Mouse (Mus musculus) gastrocnemius, postnatal 10 days (tissue): Measurements from ENCODE around the gene Crebl2. TPM values are rescaled to one million over a fixed set of nuclear protein-coding genes. Genes with fewer than 3 reads are reported as not detected.

ENCODE experiments used
- DNase-seq: peaks from one replicate; pipeline ENCODE4 v3.0.0; 2021; ENCODE audit warnings: mixed read lengths
- long read RNA-seq, 2 experiments: library from polyadenylated mRNA; stranded (forward); transcript quantifications; one replicate each; pipeline ENCODE4 v2.0.0; 2021
- total RNA-seq, 2 experiments: library from RNA; stranded (reverse); gene quantifications; 2 replicates each; pipeline ENCODE4 v1.2.3; 2021

Gene Crebl2
- 1 to 10 TPM; 3.9 to 4.6 TPM for total RNA-seq
- long read RNA-seq, experiment 1, partial matches to known transcripts = 0 of 2 reads
- long read RNA-seq, experiment 1, other reads (novel, unspliced or antisense) = 0 of 2 reads
- long read RNA-seq, experiment 2, partial matches to known transcripts = 0 of 1 reads
- long read RNA-seq, experiment 2, other reads (novel, unspliced or antisense) = 0 of 1 reads

DNA sequence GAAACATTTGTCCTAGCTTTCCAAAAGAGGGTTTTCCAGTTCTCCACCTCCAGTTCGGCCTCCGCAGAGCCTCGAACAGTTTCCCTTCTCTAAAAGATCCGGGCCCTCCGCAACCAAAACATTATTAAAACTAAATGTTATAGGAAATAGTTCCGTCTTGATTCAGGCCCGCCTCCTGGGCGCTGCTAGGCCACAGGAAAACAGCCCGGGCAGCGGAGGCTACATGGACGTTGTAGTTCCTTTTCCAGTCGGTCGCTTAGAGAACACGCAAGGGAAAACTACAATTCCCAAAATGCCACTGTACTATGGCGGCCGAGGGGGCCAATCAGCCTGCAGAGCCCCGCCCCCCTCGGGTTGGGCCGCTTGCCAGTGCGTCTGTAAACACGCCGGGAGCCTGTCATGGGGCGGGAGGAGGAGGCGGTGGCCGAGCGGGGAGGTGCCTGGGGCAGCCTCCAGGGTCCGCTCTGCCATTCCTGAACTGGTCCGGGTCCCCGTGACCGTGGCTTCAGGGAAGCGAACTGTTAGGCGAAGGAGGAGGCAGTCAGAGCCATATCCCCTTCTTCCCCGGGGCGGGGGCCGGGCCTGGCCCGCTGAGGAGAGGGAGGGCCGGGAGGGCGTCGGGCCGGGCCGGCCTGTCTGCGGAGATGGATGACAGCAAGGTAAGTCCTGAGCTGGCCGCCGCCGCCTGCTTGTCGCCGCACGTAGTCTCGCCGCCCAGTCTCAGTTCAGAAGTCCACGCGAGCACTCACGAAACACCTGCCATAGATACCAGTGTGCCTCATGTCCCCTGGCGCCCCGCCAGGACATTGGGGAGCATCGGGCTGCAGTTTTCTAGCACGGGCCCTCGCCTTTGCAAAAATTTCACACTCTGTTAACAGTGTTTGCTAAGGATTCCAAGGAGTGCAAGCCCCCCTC is at the start of gene Crebl2:
Gene Crebl2, plus strand, starts transcription at position 369 of the 915 bp plus-strand sequence.
- peak; percentile 100 for DNase-seq

DNA sequence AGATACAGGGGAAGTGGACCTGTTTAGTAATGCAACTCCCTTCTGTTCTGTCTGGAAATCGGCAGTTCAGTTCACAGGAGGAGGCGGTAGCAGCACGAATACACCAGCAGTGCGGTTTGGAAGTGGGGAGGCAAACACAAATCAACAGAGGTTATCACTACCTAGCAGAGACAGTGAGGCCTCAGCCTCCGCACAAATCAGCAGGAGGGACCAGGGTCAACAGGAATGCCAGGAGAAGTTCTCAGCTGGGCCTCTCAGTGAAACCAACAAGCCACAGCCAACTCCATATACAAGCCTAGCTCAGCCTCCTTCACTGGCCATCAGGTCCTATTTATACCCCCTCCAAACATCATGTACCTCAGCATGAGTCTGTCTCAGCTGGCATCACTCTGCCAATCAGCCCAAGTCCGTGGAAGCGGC is 48.5 kb upstream of the Crebl2 start:
- DNase-seq = no peak

DNA sequence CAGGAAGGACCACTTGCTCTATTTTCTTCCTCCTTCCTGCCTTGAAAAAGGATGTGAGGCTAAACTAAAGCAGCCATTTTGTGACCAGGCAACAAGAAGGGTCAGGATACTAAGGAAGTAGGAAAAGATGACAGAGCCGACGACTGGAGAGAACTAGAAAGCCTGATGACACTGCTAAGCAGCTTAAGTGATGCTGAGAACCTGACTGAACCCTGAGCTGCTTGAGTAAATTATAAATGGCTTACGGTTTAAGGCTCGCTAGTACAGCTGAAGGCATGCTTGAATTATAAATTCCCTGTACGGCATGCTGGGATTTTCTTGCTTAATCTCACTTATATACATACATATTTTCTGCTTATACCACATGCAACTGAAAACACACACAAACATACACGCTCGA is 47.1 kb upstream of the Crebl2 start:
- DNase-seq = no peak

DNA sequence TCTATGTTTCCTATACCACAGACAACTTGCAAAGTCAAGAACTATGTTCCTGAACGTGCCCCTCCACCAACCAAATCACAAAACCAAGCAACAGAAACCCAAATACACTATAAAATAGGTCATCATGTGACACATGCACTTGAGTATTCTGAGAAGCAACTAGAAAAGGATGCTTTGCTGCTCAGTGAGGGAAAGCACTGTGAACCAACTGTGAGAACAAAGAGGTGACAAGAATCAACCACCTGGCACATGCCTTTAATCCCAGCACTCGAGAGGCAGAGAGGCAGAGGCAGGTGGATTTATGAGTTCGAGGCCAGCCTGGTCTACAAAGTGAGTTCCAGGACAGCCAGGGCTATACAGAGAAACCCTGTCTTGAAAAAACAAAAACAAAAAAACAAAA is 43.5 kb upstream of the Crebl2 start:
- DNase-seq = no peak

DNA sequence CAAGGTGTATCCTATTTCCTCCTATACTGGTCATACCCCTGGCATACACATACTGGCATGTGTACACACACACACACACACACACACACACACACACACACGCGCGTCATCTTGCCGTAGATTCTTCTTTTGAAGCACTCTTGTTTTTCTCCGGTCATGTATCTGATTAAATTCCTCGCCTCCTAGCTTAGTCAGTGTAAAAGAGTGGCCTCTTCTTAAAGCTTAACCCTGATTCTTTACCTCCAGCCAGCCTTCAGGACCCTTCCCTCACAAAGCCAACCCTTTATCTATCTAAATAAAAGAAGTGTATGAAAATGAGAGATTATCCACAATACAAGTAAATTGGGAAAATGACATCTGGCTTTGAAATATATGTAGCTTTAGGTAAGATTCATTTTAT is 40.9 kb upstream of the Crebl2 start:
- no peak for DNase-seq

DNA sequence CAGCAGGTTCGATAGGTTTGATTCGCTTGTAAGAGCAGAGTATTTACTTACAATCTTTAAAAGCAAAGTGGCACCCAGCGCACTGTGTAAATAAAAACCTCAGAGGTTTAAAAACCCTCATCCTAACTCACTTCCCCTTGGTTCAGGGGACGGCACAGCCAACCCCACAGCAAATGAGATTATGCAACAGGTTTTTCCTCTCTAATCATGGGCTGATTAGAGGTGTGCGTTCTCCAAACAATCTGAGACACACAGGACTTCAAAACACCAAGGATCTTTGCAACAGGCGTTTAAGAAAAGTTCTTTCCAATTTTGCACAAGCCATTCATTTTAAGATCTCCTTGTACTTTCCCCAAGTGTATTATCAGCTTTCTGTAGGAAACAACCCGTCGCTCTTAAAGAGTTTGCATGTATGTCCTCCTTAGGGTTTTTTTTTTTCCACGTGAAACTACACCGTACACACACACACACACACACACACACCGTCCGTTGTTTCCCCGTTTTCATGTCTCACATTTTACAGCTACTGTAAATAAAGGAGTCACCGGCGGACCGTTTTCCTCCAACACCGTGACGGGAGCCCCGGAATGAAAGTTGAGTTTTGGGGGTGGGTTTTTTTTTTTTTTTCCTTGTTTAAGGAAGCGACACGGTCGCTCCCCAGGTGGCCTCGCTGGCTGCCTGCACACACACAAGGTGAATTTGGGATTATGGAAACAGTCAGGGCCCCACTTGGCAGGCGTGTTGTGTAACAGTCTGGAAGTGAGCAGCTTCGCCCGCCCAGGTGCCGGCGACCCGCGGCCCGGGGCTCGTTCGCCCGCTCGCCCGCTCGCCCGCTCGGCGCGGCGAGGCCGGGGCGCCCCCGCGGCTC is 38.5 kb upstream of the Crebl2 start:
- DNase-seq = peak; percentile 43

DNA sequence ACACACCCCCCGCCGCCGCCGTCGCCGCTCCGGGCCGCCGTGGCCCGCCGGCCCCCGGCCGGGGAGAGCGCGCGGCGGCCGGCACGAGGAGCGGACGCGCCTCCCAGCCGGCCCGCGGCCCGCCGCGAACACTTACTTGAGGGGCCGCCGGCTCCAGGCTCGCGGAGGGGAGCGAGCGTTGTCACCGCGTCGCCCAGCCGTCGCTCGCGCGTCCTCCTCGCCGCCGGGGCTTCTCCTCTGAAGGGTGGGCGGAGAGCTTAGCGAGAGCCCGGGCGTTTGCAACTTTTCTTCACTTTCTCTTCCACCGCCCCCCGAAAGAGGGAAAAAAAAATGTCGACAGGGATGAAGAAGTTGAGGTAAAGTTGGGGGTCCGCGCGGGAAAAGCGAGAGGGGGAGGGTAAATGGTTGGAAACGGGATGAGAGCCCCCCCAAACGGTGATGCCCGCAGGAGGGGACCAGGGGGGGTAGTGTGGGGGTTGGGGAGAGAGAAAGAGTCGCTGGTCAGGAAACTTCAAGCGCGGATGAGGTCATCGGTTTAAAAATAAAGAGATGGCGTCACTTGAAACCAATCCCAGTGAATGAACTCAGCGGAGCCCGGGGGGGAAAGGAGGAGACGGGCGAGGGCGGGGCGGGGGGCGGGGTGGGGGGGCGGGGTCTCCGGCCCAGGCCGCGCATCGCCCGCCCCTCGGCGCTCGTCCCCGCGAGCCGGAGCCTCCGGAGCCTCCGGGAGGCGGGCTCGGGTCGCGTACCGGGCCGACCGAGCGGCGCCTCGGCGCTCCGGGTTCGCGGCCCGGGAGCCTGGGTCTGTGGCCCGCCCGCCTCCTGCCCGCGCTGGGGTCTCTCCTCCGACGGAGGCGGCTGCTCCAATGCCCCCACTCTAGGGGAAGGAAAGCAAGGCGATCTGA is 37.6 kb upstream of the Crebl2 start, which contains the start of gene Dusp16:
Gene Dusp16, minus strand, starts transcription at position 485 of the 905 bp plus-strand sequence.
- DNase-seq = peak; percentile 78

DNA sequence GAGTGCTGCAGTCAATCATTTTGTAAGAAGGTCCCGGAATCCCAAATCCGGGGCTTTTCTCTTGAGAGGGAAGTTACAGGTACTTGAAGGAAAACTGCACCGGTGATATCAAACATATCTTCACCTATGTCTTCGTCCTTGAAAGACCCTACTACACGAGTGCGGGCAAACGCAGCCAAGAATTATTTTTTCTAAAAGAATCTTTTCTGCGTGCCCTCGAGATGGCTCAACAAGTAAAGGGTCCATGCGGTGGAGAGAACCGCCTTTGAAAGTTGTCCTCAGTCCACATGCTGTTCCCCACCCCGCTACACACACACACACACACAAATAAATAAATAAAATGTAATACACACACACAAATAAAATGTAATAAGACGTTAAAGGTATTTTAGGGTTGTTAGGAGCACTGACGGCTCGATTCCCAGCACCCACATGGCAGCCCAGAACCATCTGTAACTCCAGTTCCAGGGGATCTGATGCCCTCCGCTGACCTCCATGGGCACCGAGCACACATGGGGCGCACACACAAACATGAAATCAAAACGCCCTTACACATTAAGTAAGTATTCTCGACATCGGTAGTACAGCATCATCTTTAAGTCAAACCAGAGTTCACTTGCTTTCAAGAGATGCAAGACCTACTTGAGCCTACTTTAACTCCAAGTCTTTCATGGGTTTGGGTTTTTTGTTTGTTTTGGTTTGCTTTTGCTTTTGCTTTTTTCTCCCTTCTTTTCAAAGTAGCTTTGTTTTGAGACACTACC is 36.7 kb upstream of the Crebl2 start:
- DNase-seq = no peak

DNA sequence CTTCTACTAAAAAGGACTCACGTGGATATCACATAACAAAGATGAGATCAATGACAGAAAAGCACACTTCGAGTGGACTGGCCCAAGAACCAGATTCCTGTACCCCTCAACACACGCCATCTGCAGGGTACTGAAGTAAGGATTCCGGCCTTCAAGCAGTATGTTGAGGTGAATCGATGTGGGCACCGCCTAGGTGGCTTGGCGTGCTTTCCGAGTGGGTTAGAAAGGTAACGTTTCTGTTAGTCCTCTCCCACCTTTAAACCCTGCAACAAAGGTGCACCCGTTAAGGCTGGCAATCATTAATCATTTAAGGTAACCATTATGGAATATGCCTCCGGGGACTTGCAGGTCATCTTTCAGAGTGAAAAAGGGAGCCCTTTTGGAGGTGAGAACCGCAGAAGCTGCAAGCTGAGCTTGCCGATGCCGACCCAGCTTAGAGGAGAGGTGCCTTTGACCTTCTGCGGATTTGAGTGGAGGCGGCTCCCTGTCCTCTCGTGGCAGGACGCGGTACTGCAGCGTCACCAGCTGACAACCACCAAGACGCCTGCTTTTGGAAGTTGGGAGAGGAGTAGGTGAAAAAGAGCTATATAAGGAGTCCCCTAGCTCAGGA is 35.9 kb upstream of the Crebl2 start:
- peak; percentile 87 for DNase-seq

DNA sequence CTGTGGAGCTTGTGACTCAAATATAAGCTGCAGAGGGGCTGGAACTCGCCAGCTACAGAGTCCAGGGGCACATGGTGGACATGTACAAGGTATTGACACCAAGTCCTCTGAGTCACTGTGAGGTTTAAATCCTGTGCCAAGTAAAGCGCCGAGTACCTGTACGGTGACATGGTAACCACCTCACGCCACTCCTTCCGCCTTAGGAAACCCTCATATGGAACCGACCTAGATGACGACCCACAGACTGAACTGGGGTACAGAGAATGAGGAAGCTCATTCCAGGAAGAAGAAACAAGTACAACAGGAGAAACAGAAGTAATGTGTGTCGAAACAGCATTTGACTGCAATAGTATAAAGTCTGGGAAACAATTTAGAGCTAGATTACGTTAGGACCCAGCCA is 33.7 kb upstream of the Crebl2 start:
- no peak for DNase-seq

DNA sequence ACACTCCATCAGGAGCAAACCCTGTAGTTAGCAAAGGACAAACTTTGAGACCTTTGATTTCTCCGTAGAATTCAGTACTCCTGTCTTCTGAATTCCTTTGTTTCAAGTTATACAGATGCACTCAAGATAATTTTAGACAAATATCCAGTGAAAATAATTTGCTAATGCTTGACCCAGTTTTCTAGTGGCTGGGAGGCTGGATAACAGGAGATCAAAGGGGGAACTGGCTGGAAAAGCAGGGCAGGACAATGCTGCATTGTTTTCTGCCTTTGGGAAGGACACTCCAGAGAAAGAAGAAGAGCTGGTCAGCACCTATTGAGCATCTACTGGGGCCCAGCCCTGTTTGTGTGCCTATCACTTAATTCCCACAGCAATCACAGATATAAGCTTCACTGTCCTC is 28.5 kb upstream of the Crebl2 start:
- no peak for DNase-seq

DNA sequence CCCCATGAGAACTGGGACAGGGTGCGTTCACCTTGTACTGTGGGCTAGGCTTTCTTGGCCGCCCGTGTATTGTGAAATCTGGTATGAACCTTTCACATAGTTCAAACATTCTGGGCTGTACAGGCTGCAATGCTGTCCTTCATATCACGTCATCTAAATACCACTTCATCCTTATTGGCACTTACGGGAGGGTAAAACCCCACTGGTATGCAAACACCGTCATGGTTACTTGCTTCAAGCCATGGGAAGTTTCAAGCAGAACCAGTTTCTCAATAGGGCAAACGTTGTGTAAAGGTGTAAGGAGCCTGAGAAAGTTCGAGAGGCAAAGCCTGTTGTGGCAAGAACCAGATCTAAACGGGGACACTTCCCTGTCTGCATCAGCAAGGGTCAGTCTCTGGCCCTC is 27.3 kb upstream of the Crebl2 start:
- DNase-seq = no peak

DNA sequence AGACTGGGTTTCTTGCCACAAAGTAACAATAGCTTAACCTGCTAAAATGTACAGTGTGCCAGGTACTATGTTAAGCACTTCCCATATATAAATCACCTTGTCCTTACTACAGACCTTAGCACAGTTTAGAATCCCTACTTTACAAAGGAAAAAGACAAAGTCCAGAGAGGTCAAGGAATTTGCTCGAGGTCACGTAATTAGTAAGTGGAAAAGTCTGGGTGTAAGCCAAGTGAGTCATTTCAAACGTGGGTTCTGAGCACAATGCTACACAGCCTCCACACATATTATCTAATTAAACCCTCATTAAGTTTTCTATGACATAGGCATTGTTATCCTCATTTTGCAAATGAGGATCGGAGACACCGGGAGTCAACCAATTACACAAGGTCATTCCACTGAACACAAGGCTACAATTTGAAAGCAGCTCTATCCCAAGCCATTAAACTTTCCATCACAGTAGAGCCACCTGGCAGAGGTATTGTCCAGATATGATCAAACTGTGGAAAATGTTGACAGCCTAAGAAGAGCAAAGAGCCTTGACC is 25.1 kb upstream of the Crebl2 start:
- DNase-seq = no peak

DNA sequence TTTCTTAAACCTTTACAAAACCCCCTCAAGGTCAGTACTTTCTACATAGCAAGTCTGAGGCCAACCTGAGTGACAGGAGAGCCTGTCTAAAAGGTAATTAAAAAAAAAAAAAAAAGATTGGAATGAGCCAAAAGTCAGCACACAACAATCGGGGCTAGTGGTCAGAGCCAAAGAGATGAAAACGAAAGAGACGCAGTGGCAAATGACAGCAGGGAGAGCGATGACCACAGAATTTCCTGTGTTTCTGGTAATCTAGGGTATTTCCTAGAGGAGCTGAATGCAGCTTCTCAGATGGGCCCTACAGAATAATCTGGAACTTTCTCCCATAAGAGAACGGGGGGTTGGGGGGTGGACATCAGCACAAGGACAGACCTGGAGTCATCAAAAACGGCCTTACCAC is 23.8 kb upstream of the Crebl2 start:
- DNase-seq = no peak

DNA sequence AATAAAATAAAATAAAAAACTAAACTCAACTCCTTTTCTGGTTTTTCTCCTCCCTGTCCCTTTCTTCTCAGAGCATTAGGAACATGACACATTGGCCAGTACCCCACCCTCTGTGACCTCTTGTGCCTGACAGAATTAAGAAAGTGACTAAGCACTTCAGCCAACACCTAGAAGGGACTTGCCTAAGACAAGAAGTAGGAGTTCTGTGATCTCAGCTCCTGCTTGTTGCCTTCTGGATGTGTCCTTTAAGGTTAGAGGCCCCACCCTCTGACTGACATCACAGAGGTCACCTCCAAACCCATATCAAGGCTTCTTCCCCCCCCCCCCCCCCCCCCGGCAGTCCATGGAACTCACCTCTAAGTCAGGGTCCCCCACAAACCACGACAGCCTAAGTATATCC is 22.9 kb upstream of the Crebl2 start:
- DNase-seq = no peak

DNA sequence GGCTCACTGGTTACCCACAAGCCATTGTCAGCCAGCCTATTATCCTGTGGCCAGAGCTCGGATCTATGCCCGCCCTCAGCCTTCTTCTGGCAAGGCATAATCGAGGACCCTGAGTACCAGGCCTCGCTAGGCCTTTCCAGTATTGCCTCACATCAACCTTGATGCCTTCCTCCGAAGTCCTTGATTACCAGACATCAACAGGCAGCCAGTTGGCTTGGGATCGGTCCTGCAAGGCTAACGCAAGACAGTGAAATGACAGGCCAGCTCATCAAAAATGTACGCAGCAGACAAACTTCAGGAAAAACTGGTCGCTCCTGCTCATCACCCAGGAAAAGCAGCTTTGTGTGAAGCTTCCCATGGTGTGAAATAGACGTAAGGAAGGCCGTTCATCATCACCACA is 22.2 kb upstream of the Crebl2 start:
- DNase-seq = no peak

DNA sequence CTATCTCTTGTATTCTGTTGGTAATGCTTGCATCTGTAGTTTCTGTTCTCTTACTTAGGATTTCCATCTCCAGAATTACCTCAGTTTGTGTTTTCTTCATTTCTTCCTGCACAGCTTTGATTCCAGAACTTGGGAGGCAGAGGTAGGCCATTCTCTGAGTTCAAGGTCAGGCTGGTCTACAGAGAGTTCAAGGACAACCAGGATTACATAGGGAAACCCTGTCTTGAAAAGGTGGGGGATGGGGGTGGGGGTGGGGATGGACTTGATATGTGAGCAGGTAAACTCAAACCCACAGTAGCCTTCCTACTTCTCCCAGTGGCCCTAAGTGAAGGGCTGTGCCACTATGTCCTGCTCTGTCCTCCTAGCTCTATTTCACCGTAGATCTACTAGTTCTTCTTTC is 16.9 kb upstream of the Crebl2 start:
- no peak for DNase-seq

DNA sequence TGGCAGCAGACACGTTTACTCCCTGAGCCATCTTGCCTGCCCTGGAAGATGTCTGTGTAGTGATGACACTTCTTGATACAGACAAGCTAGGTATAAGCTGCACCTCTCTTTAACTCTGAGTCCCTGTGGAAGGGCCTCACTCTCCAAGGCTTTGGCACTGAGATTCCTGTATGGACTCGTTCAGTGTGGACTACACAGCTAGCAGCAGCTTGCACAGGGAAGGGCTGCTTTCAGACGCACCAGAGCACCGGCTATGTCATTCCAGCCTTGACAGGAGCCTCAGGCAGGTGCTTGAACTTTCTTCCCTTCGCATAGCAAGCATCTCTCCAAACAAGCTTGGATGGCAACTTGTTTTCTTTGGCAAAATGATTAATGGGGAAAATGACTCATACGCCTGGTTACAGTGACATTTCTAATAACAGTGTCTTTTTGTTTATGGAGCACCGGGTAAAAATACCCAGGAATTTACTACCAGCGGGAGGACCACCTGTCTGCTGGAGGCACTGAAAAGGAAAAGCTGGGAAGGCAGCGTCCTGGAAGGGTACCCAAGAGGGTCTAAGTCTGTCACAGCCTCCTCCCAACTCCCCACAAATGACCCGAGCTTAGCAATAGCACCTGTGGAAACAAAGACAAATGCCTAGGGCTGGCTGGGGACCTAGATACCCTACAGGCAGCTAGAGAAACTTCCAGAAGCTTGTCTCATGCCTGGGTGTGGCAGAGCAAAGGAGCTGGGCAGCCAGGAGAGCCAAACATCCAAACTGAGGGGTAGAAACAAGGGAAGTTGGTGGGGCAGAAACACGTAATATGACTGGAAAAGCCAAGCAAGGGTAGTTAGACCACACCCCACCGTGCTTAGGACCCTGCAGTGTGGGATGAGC is 12.7 kb upstream of the Crebl2 start:
- no peak for DNase-seq

DNA sequence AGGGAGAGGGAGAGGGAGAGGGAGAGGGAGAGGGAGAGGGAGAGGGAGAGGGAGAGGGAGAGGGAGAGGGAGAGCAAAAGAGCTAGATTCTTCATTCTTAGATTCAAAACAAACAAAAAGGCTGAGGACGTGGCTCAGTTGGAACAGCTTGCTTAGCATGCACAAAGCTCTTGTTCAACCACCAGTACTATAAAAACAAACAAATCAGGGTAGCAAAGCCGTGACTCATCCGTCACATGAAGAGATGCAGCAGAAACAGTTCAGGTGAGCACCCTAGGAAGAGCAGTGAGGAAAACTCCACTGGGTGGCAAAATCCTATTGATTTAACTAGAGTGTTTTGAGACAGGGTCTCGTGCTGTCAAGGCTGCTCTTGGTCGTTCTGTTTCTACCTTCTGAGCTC is 10.2 kb upstream of the Crebl2 start:
- DNase-seq = no peak
